Mouse (Mus musculus): ENCODE data around the gene Tlr9. TPM values are rescaled to one million over a fixed set of nuclear protein-coding genes. Genes with fewer than 3 reads are reported as not detected.

The Tlr9 gene
- total and polyA plus RNA-seq, 3 experiments, result not detected

GRCm38 (mm10) chr9:106233953-106234352 lies 11.6 kb downstream of the Tlr9 start:
- Histone ChIP-seq H3K9me3 (replicated peaks; ENCODE audit: insufficient read depth, low read length) (no peaks in the 10 kb centered on the region), H3K36me3 (ENCODE audit: control insufficient read depth in 1 of 2, insufficient read depth in 2 of 2, low read length in 2 of 2) (peaks cover 0 to 3% of the 10 kb centered on the region in 2 experiments; a peak in 2 of 4 replicates), H3K4me1 (ENCODE audit: control insufficient read depth in 1 of 2, insufficient read depth in 2 of 2, low read length in 2 of 2) (peaks cover 0 to 7% of the 10 kb centered on the region in 2 experiments; a peak in 1 of 4 replicates), H3K9ac (ENCODE audit: control insufficient read depth, low read depth, low read length, poor library complexity, severe bottlenecking) (no peak overlapping the region), H3K27me3 (ENCODE audit: control insufficient read depth in 1 of 2, insufficient read depth in 2 of 2, low read length in 2 of 2) (no peaks in the 10 kb centered on the region), H3K79me2 (ENCODE audit: control insufficient read depth, insufficient read depth, low read length, poor library complexity) (no peaks in the 10 kb centered on the region), H3K27ac (ENCODE audit: control insufficient read depth, low read depth, low read length) (no peak overlapping the region), H3K4me3 (ENCODE audit: control insufficient read depth in 1 of 2, insufficient read depth in 1 of 2, low read depth in 2 of 2, low read length in 2 of 2) (no peak overlapping the region)
- no peak for DNase-seq (ENCODE audit: low read depth, low spot score)
- no peak for TF ChIP-seq CHD2 (IDR thresholded peaks at IDR 0.05; ENCODE audit: low read length)
- no peak for TF ChIP-seq MAFK (IDR thresholded peaks at IDR 0.05; ENCODE audit: borderline replicate concordance, low read depth, low read length)
- TF ChIP-seq GATA1 (IDR thresholded peaks at IDR 0.05; ENCODE audit: low read depth, low read length), result no peak

- H3K9ac ChIP-seq (ENCODE audit: control insufficient read depth, low read depth, low read length, poor library complexity, severe bottlenecking), result no peak overlapping the region
- H3K36me3 ChIP-seq (ENCODE audit: control insufficient read depth in 1 of 2, insufficient read depth in 2 of 2, low read length in 2 of 2), result peaks cover 0 to 4% of the 10 kb centered on the region in 2 experiments; a peak in 2 of 4 replicates
- no peaks in the 10 kb centered on the region for H3K27me3 ChIP-seq (ENCODE audit: control insufficient read depth in 1 of 2, insufficient read depth in 2 of 2, low read length in 2 of 2)
- H3K27ac ChIP-seq (ENCODE audit: control insufficient read depth, low read depth, low read length), result no peak overlapping the region
- H3K4me1 ChIP-seq (ENCODE audit: control insufficient read depth in 1 of 2, insufficient read depth in 2 of 2, low read length in 2 of 2), result peaks cover 0 to 4% of the 10 kb centered on the region in 2 experiments; a peak in 1 of 4 replicates
- H3K9me3 ChIP-seq (replicated peaks; ENCODE audit: insufficient read depth, low read length), result no peaks in the 10 kb centered on the region
- DNase-seq (ENCODE audit: low read depth, low spot score), result no peak
- TF ChIP-seq CHD2 (IDR thresholded peaks at IDR 0.05; ENCODE audit: low read length), result no peak
- TF ChIP-seq ZNF384 (IDR thresholded peaks at IDR 0.05; ENCODE audit: low read depth, low read length), result no peak
- TF ChIP-seq MYC (IDR thresholded peaks at IDR 0.05; ENCODE audit: low read depth, low read length), result no peak
- TF ChIP-seq BHLHE40 (IDR thresholded peaks at IDR 0.05; ENCODE audit: borderline replicate concordance, low read depth, low read length), result no peak
- TF ChIP-seq SMC3 (IDR thresholded peaks at IDR 0.05; ENCODE audit: low read depth, low read length), result no peak
- no peak for TF ChIP-seq POLR2AphosphoS5 (IDR thresholded peaks at IDR 0.05; ENCODE audit: borderline replicate concordance, low read depth, low read length)
- no peak for TF ChIP-seq POLR2A (IDR thresholded peaks at IDR 0.05; ENCODE audit: control insufficient read depth in 1 of 2, insufficient read depth in 1 of 2, low read depth in 1 of 2, low read length in 2 of 2, poor library complexity in 1 of 2)
- no peak for TF ChIP-seq MYB (IDR thresholded peaks at IDR 0.05; ENCODE audit: low read depth, low read length)
- TF ChIP-seq RAD21 (IDR thresholded peaks at IDR 0.05; ENCODE audit: low read depth, low read length), result no peak
- TF ChIP-seq GABPA (IDR thresholded peaks at IDR 0.05; ENCODE audit: low read depth, low read length), result no peak
- no peak for TF ChIP-seq HCFC1 (IDR thresholded peaks at IDR 0.05; ENCODE audit: low read depth, low read length)
- no peak for TF ChIP-seq USF1 (IDR thresholded peaks at IDR 0.05; ENCODE audit: low read depth, low read length)
- TF ChIP-seq NRF1 (IDR thresholded peaks at IDR 0.05; ENCODE audit: insufficient read depth, low read depth, low read length, poor library complexity, severe bottlenecking), result no peak
- no peak for TF ChIP-seq POLR2AphosphoS2 (IDR thresholded peaks at IDR 0.05; ENCODE audit: low read length)
- H3K4me3 ChIP-seq (ENCODE audit: control insufficient read depth in 1 of 2, insufficient read depth in 1 of 2, low read depth in 2 of 2, low read length in 2 of 2), result no peak overlapping the region
- no peaks in the 10 kb centered on the region for H3K79me2 ChIP-seq (ENCODE audit: control insufficient read depth, insufficient read depth, low read length, poor library complexity)
Observed at GRCm38 (mm10) chr9:106235194-106235830, 12.9 kb downstream of the Tlr9 start.

Measured in MEL (cell line).